Mouse (Mus musculus) inflammation-experienced regulatory T-cells, adult 16 weeks (primary cell): ENCODE data around the gene Glra2. TPM values are rescaled to one million over a fixed set of nuclear protein-coding genes. Genes with fewer than 3 reads are reported as not detected.

Source experiments
- polyA plus RNA-seq: library from polyadenylated mRNA; unstranded; fragments of 100-300 nt; shearing (Covaris generic); gene quantifications from one replicate; pipeline ENCODE4 v1.2.1, GENCODE M21; 2017

Gene Glra2
- not detected for polyA plus RNA-seq

DNA sequence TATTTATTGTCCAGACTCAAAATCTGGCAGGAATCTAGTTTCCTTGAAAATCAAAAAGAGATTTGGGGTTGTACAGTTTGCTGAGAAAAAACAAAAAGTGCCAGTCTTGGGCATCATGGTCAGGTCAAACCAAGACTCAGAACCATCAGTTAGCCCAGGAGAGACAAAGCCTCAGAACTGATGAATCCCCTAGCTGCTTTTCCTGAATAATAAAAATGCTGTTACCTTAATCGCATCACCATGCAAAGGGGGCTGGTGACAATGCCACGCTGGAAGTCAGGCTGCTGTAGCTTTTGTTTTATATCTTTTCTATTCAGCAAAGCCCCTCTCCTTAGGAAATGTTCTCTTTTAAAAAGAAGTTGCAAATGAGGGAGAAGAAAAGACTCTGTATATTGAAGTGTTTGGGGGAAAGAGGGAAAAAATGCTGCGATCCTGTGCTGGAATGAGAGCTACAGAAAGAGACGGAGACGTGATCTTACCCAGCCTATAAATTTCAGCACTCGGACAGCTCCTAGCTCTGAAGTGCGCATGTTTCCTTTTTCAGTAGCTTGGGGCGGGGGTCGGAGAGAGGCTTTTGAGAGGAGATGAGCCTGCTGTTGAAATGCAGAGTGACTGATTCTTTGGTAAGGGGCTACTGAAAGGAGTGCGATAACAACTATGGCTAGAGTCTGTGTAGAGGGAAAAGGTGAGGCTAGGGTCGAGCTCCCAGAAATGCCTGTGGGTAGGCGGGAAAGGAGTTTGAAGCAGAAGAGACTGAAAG lies at the start of gene Glra2:
Gene Glra2, minus strand, starts transcription at position 455 of the 760 bp plus-strand sequence.

